Mouse (Mus musculus) heart, postnatal 0 days (tissue): ENCODE measurements at regions not wholly inside any gene's neighbourhood (a gene's known extent, or its start where the extent isn't known, plus 50 kb on each side); places are given as distances from the start of the nearest gene placed in this dataset.

Experiments
- CTCF ChIP-seq: IDR thresholded peaks from 2 replicates; pipeline ENCODE4 v1.5.1; 2016; ENCODE audit warnings: antibody characterized with exemption, control low read depth, low read depth
- EP300 ChIP-seq: IDR thresholded peaks from 2 replicates; pipeline ENCODE4 v1.6.1; 2016; ENCODE audit warnings: antibody characterized with exemption, low read depth

DNA sequence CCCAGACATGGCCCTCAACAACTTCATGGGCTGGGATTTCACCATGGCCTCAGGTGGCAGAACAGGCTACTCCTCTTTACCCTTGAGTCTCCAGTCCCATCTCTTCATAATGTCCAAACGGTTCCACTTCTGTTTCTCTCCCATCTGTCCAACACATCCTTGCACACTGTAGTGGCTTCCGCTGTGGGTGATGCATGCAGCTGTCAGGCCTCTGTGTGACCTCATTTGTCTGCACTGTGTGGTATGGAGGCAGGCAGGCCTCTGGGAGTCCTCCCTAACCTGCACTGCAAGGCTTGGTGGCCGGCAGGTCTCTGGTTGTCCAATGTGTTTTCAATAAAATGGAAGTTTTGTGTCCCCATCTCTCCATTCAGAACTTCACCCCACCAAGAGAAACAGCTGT, 54.9 kb upstream of the Nek6 start:
- TF ChIP-seq CTCF (no peak), EP300 (no peak)
